Mouse (Mus musculus) erythroblast, embryonic 14.5 days (primary cell): ENCODE results near the gene Gal3st1.

Experiments used
- GATA1 ChIP-seq: IDR thresholded peaks from 2 replicates; pipeline ENCODE4 v1.6.1; 2012; ENCODE audit warnings: low read length, inconsistent platforms, mixed read lengths
- TAL1 ChIP-seq: IDR thresholded peaks from 3 replicates; pipeline ENCODE4 v1.6.1; 2012; ENCODE audit warnings: low read length, inconsistent platforms, mixed read lengths

- no peak for TF ChIP-seq GATA1
- no peak for TF ChIP-seq TAL1
These were observed 13.1 kb upstream of the Gal3st1 start for GRCm38 (mm10) chr11:3970361-3970760.
